Mouse (Mus musculus) E14TG2a.4 (cell line): Measurements from ENCODE around the gene Zfp454.
A peak's percentile ranks its signal among the peaks of the same experiment; 100 is the strongest.

ENCODE experiments used
- H3K27me3 ChIP-seq: 2 replicates; pipeline ENCODE4 v1.6.1; 2014; ENCODE audit warnings: low read length, control low read depth; ENCODE audit not compliant: insufficient read depth
- H3K36me3 ChIP-seq: 2 replicates; pipeline ENCODE4 v1.6.1; 2014; ENCODE audit warnings: low read length, control low read depth; ENCODE audit not compliant: insufficient read depth
- H3K4me1 ChIP-seq: replicated peaks from 2 replicates; pipeline ENCODE4 v1.6.1; 2014; ENCODE audit warnings: low read depth, low read length, control low read depth
- H3K4me3 ChIP-seq: replicated peaks from 2 replicates; pipeline ENCODE4 v1.5.1; 2014; ENCODE audit warnings: mild to moderate bottlenecking, low read length
- H3K9me3 ChIP-seq: 2 replicates; pipeline ENCODE4 v1.6.1; 2014; ENCODE audit warnings: low read length, control low read depth
- CTCF ChIP-seq: conservative IDR thresholded peaks from 2 replicates; pipeline ENCODE4 v1.5.1; 2014; ENCODE audit warnings: low read length
- NANOG ChIP-seq: IDR thresholded peaks from 2 replicates; pipeline ENCODE4 v1.6.1; 2014; ENCODE audit warnings: borderline replicate concordance, low read length, mixed read lengths
- POU5F1 ChIP-seq: IDR thresholded peaks from 2 replicates; pipeline ENCODE4 v1.6.1; 2014; ENCODE audit warnings: low read length, borderline replicate concordance

The Zfp454 gene

DNA sequence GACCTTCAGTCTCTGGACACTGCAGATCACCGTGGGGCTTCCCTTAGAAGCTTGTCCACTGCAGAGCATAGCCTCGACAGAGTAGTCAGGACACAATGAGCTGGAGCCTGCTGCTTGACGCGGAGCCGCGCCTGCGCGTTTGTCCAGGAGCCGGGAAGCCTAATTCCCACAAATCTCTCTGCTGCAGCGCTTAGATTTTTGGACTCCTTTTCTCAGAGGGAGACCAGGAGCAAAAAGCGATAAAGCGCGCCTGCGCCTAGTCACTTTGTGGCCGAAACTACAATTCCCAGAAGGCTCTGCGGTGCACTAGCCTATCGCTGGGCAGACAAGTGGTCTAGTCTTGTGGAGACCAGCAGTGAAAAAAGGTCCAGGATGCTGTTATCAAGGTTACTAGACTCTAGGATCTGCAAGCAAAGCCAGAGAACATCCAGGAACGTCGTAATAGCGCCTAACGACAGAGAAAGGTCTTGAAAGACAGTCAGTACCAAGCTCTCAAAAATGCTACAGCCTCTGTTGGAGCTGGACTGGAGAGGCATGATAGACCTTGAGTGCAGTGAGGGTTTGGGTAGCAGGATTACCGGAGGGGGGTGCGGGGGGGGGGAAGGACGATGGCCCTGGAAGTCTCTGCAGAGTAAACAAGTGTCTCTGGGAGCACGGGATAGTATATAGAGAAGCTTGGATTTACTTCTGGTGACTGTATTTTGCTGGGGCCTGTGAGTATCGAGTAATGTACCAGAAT lies at the start of gene Zfp454:
Gene Zfp454 (minus strand): TSS at position 262 of the 739 bp plus-strand sequence.
- Histone ChIP-seq H3K9me3 (no peaks in the 10 kb centered on the region), H3K4me1 (peaks cover 19% of the 10 kb centered on the region), H3K36me3 (peaks cover 21% of the 10 kb centered on the region; the same call in 1 of the 2 replicates), H3K4me3 (peak within 1 kb of the TSS; percentile 74), H3K27me3 (peaks cover 4% of the 10 kb centered on the region; the same call in 1 of the 2 replicates)
- TF ChIP-seq CTCF, result no peak
- no peak for TF ChIP-seq POU5F1
- TF ChIP-seq NANOG, result no peak

DNA sequence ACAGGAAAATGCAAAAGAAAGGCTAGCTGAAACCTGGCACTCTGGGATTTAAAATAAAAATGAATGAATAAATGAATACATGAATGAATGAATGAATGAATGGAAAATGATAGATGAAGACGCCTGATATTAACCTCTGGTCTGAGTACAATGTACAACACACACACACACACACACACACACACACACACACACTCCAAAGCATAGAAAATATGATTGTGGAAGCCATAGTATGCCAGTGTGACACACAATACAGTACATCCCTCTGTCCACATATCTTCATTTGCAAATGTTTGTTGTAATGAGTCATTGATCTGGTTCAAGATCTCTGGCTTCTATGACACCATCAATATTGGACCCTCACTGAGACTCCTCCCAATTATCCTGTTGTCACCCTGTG lies 44.6 kb upstream of the Zfp454 start:
- no peaks in the 10 kb centered on the region for H3K36me3 ChIP-seq
- no peak for TF ChIP-seq POU5F1
- TF ChIP-seq NANOG, result no peak
- no peak for TF ChIP-seq CTCF
- H3K4me3 ChIP-seq, result no peak overlapping the region
- H3K9me3 ChIP-seq, result no peaks in the 10 kb centered on the region
- peaks cover 43% of the 10 kb centered on the region for H3K27me3 ChIP-seq
- H3K4me1 ChIP-seq, result peaks cover 24% of the 10 kb centered on the region

DNA sequence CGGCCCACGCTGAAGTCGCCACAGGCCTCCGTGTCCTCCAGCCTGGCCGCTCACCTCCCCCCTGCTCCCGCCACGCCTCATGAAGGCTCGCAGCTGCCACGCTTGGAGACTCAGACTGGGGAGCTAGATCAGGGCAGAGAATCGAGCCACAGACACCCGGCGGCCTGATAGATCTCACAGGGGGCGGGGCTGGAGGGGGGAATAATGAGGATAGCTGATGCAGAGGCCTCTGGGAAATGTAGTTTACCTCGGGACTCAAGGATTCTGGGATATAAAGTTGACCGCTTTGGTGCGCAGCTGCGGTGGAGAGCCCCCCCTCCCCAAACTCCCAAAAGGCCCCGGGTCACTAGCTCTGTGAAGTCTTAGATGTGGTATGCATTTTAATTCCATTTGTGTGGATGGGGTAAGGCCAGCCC lies 44.0 kb upstream of the Zfp454 start, which contains the start of gene Zfp354b:
Gene Zfp354b (minus strand): TSS at position 183 of the 416 bp plus-strand sequence.
- TF ChIP-seq CTCF (no peak), NANOG (peak; percentile 17; the same call in 1 of the 2 replicates)
- no peaks in the 10 kb centered on the region for H3K9me3 ChIP-seq
- peaks cover 44% of the 10 kb centered on the region for H3K27me3 ChIP-seq
- H3K36me3 ChIP-seq, result no peaks in the 10 kb centered on the region
- peak within 1 kb of the TSS; percentile 84 for H3K4me3 ChIP-seq
- peaks cover 24% of the 10 kb centered on the region for H3K4me1 ChIP-seq

DNA sequence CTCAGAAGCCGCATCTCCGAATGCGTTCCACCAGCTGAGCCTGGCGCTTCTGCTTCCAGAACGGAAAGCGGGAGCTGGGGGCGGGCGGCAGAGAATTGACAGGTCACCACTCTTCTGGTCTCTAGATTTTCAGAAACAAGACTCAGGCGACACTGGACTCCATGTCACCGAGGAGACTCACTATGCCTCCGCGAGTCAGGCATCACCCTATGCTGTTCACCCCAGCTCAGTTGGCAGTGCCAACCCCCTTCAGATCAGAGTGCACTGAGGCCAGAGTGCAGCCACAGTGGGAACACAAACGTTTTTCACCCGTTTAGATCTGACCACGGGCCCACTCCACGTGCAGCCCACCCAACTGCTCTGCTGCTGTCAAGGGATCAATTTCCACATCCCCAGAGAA lies 43.6 kb upstream of the Zfp454 start:
- peak overlapping the region; percentile 84 for H3K4me3 ChIP-seq
- no peak for TF ChIP-seq POU5F1
- no peak for TF ChIP-seq NANOG
- no peak for TF ChIP-seq CTCF
- H3K9me3 ChIP-seq, result no peaks in the 10 kb centered on the region
- peaks cover 44% of the 10 kb centered on the region for H3K27me3 ChIP-seq
- no peaks in the 10 kb centered on the region for H3K36me3 ChIP-seq
- H3K4me1 ChIP-seq, result peaks cover 27% of the 10 kb centered on the region

DNA sequence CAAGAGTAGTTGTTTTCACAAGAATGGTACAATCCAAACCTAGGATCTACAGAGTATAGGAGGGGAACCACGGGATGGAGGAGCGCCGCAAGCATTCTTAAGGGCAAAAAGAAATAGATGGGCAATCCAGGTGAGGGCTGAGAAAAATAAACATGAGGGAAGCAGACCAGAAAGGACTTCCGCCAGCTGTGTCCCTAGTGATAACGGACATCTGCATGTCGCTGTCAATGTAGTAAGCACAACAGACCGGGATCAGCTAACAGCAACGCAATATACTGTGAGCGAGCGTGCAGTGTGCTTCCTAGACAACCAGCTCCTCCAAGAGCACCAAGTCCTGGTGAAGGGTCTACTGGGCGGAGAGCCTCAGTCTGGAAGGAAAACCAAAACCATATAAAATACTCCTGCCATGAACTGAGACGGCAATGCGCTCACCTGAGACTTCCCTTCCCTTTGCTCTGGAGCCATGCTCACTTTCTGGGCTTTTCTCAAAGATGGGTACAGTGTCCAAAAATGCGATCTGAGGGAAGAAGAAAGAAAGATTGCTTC lies 43.1 kb upstream of the Zfp454 start:
- Histone ChIP-seq H3K4me3 (peak overlapping the region; percentile 84), H3K36me3 (no peaks in the 10 kb centered on the region), H3K27me3 (peaks cover 43% of the 10 kb centered on the region), H3K9me3 (no peaks in the 10 kb centered on the region), H3K4me1 (peaks cover 32% of the 10 kb centered on the region)
- TF ChIP-seq NANOG (no peak), CTCF (no peak), POU5F1 (no peak)

DNA sequence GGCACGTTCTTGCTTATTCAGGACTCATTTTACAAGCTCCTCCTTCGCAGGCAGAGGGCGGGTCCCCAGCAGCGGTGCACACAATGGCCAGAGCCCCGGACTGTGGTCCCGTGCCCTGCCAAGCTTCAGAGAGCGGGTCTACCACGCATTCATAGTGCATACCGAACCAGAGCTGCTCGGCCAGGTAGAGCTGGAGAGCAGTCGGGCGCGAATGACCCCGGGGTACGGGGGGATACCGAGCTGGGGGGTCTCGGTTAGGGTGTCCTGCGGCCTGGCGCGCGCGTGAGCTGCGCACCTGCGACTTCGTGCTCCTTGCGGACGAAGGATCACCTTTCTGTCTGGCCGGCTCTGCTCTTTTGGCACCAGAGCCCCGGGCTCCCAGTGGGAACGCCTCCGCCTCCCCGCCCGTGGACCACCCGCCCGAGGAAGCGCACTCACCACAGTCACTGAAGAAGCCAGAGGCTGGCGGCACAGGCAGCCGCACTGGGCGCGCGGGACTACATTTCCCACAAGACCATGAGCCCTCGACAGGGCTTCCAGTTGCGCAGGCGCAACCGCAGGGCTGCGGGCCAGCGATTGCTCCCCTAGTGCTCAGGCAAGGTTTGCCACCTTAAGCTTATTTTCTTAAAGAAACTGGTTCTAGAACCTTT lies 28.3 kb upstream of the Zfp454 start, which contains the start of gene Zfp2:
Gene Zfp2 (minus strand): TSS at position 495 of the 650 bp plus-strand sequence.
- peak; percentile 33 for TF ChIP-seq CTCF
- TF ChIP-seq NANOG, result no peak
- Histone ChIP-seq H3K27me3 (no peaks in the 10 kb centered on the region), H3K4me1 (peaks cover 42% of the 10 kb centered on the region), H3K9me3 (no peaks in the 10 kb centered on the region), H3K36me3 (peaks cover 18% of the 10 kb centered on the region), H3K4me3 (peak within 1 kb of the TSS; percentile 97)

DNA sequence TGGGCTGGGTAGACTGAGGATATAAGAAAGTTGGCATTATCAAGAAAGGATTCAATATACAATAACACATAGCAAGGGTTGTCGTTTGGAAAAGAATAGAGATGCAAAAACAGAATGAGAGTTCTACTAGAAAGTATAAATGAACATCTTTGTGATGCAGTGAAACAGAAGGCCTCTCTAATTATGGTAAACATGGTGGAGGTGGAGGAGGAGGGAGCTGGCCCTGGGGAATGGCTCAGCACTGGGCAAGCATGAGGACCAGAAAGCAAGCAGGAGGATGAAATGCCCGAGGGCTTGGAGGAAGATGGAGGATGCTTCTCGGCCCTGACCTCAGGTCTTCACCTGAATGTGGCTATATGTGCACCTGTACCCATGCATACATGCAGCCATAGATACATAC lies 27.0 kb upstream of the Zfp454 start:
- Histone ChIP-seq H3K4me3 (no peak overlapping the region), H3K36me3 (peaks cover 31% of the 10 kb centered on the region), H3K4me1 (peaks cover 42% of the 10 kb centered on the region), H3K9me3 (no peaks in the 10 kb centered on the region), H3K27me3 (no peaks in the 10 kb centered on the region)
- TF ChIP-seq CTCF, result no peak
- TF ChIP-seq NANOG, result no peak
- no peak for TF ChIP-seq POU5F1

DNA sequence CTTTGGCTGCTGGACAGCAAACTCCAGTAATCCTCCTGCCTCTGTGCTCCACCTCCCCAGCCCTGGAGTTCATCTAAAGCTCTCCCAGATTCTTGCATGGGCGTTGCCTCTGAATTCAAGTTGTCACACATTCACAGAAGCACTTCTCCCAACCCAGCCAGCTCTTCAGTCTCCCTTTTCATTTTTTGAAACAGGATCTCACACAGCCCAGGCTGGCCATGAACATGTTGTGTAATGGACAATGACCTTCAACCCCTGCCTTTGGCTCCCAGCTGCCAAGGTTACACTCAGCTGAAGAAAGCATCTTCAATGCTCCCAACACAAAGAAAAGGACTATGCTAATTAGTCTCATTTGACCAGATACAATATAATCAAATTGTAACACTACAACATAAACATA lies 25.9 kb upstream of the Zfp454 start:
- Histone ChIP-seq H3K9me3 (no peaks in the 10 kb centered on the region), H3K4me3 (no peak overlapping the region), H3K4me1 (peaks cover 42% of the 10 kb centered on the region), H3K36me3 (peaks cover 39% of the 10 kb centered on the region), H3K27me3 (no peaks in the 10 kb centered on the region)
- TF ChIP-seq NANOG (no peak), CTCF (no peak), POU5F1 (no peak)
